Mouse (Mus musculus): Measurements from ENCODE around the gene Gm10375.
"Not testable (repeated sequence)": the region's sequence is repeated elsewhere in the genome, so short reads cannot be mapped to it uniquely, and the experiment has no call there.

Gm10375 gene

GRCm38 (mm10) chr14:43607913-43608312 lies at the start of gene Gm10375:
Gm10375 (minus strand) TSS chr14:43608013.
- not testable (repeated sequence) for DNase-seq (ENCODE audit: low spot score in 2 of 2)

DNA sequence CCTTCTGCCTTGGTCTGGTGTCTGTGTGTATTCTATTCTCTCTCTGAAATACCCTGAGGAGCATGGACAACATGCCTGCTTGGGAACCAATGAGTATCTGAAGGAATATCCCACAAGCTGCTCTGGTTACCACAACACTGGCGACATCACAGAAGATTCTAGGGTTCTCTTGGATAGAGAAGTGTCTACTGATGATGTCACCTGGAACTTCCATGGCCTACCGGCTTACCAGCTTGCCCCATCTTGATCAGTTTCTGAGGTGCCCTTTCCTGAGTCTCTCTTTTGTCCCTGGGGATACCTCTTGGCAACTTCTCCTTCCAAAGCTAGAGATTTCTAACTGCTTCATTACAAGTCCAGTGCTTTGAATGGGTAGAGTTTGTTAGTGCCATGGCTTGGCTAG lies 28.8 kb downstream of the Gm10375 start, which contains the start of gene Gm17654:
Gene Gm17654 (minus strand): TSS at position 101 of the 400 bp plus-strand sequence.
- DNase-seq (ENCODE audit: low spot score in 2 of 2) = not testable (repeated sequence)

DNA sequence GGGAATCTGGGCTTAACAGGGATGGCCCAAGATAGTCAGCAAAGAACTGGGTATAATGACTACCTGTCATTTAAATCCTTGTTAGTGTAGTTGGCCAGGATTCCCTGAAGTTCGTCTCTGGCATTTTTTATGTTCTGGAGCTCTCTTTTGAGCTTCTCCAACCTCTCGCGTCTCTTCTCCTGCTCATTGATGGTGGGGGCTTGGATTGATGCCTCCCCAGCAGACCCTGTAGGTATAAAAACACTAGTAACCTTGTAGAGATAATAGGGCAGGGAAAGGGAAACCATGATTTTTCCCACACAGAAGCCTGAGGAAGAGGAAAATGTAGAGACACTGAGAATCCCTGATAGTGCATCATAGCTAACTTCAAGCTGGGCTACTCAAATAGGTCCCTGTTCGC lies 29.8 kb downstream of the Gm10375 start:
- DNase-seq (ENCODE audit: low spot score in 2 of 2) = not testable (repeated sequence)

Measured in right cerebral cortex, adult 2 months (tissue).